Mouse (Mus musculus) G1E (cell line): ENCODE data around the gene Gm14403.
"Not testable (repeated sequence)": the region's sequence is repeated elsewhere in the genome, so short reads cannot be mapped to it uniquely, and the experiment has no call there.

Source experiments
- CTCF ChIP-seq: IDR thresholded peaks from 2 replicates; pipeline ENCODE4 v1.5.1; 2012; ENCODE audit warnings: low read depth, low read length, inconsistent platforms, mixed read lengths
- GATA1 ChIP-seq: IDR thresholded peaks from 2 replicates; pipeline ENCODE4 v1.6.1; 2012; ENCODE audit warnings: borderline replicate concordance, low read length, inconsistent platforms, mixed read lengths
- GATA2 ChIP-seq: IDR thresholded peaks from 2 replicates; pipeline ENCODE4 v1.6.1; 2012; ENCODE audit warnings: low read depth, low read length, inconsistent platforms, borderline replicate concordance
- POLR2AphosphoS5 ChIP-seq: IDR thresholded peaks from 2 replicates; pipeline ENCODE4 v1.6.1; 2012; ENCODE audit warnings: low read depth, low read length, inconsistent platforms; ENCODE audit not compliant: insufficient replicate concordance
- TAL1 ChIP-seq: conservative IDR thresholded peaks from 2 replicates; pipeline ENCODE4 v1.6.1; 2012; ENCODE audit warnings: low read depth, low read length, inconsistent platforms, mixed read lengths

- TF ChIP-seq CTCF, GATA2, GATA1, POLR2AphosphoS5, TAL1: not testable (repeated sequence)
Observed at GRCm38 (mm10) chr2:177498067-177498466, at the start of gene Gm14403.
